Mouse (Mus musculus): ENCODE results near the gene Zic5. TPM values are rescaled to one million over a fixed set of nuclear protein-coding genes. Genes with fewer than 3 reads are reported as not detected.

Zic5 gene
- polyA plus RNA-seq, 1 experiment from 2014 or later: 1.9 TPM

DNA sequence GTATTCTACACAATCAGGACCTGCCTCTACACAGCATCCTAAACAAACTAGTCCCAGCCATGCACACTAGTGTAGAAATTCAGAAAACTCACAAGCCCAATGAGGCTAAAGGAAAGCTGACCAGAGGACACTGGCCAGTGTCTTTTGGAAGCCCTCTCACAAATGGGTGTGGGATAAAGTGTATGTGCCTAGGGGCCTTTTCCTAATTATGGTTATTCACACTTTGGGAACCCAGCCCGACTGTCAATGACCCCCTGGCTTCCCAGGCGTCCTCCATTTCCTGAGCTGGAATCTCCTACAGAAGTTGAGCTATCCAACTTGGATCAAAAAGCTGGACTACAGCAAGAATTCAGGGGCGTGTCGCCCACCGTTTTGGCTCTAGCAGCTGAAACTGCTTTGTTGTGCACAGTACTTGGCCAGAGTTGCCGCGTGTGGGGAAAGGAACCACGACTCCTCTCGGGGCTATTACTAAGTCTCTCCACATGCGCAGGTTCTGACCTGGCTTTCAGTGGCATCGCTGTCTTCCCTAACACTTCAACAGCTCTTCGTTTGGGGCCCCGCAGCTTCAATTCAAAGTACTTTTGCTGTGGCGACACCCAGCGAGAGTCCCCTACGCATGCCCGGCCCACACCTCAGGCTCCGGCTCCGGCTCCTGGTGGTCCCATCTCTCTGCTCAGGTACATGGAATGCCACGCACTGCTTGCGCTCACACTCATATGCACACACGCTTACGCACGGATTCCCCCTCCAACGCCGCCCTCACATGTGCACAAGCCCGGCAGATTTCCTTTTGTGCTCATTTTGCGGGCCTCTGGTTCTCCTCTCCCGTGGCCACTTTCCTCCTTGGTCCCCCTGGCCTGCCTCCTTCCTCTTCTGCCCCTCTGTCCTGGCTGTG is 15.6 kb downstream of the Zic5 start:
- 7% methylated on average over 27 of the region's 29 CpGs for WGBS
- peak overlapping the region; percentile 86 for H3K4me2 ChIP-seq (ENCODE audit: low read depth, low read length)
- ATAC-seq (ENCODE audit: low read depth) (peak; percentile 11; the same call in 1 of the 2 replicates), DNase-seq (ENCODE audit: low spot score) (no peak)
- peak overlapping the region; percentile 46 for H3K4me3 ChIP-seq (ENCODE audit: low read depth, low read length)
- no peaks in the 10 kb centered on the region for H3K36me3 ChIP-seq (ENCODE audit: control insufficient read depth, insufficient read depth, low read length)
- H3K9me3 ChIP-seq (ENCODE audit: control insufficient read depth, low read length): no peaks in the 10 kb centered on the region
- H3K9ac ChIP-seq (ENCODE audit: low read depth, low read length): peak overlapping the region; percentile 60; the same call in 1 of the 2 replicates
- H3K27me3 ChIP-seq (replicated peaks; ENCODE audit: control insufficient read depth, insufficient read depth, low read length): peaks cover 68% of the 10 kb centered on the region
- no peak overlapping the region for H3K27ac ChIP-seq (replicated peaks; ENCODE audit: low read depth, low read length)
- peaks cover 9% of the 10 kb centered on the region; the same call in 1 of the 2 replicates for H3K4me1 ChIP-seq (ENCODE audit: control insufficient read depth, insufficient read depth, low read length)

- Histone ChIP-seq H3K27me3 (replicated peaks; ENCODE audit: control insufficient read depth, insufficient read depth, low read length) (no peaks in the 10 kb centered on the region), H3K9me3 (ENCODE audit: control insufficient read depth, low read length) (no peaks in the 10 kb centered on the region), H3K4me2 (ENCODE audit: low read depth, low read length) (no peak overlapping the region), H3K4me1 (ENCODE audit: control insufficient read depth, insufficient read depth, low read length) (0 out of 2 replicates have a peak, but pooled peaks cover 2% of the 10 kb centered on the region), H3K9ac (ENCODE audit: low read depth, low read length) (no peak overlapping the region), H3K4me3 (ENCODE audit: low read depth, low read length) (no peak overlapping the region), H3K27ac (replicated peaks; ENCODE audit: low read depth, low read length) (no peak overlapping the region), H3K36me3 (ENCODE audit: control insufficient read depth, insufficient read depth, low read length) (no peaks in the 10 kb centered on the region)
- no peak for DNase-seq (ENCODE audit: low spot score)
- 56% methylated on average over 10 of the region's 10 CpGs for WGBS
- no peak for ATAC-seq (ENCODE audit: low read depth)
Observed at GRCm38 (mm10) chr14:122436850-122437249, 28.6 kb downstream of the Zic5 start.

DNA sequence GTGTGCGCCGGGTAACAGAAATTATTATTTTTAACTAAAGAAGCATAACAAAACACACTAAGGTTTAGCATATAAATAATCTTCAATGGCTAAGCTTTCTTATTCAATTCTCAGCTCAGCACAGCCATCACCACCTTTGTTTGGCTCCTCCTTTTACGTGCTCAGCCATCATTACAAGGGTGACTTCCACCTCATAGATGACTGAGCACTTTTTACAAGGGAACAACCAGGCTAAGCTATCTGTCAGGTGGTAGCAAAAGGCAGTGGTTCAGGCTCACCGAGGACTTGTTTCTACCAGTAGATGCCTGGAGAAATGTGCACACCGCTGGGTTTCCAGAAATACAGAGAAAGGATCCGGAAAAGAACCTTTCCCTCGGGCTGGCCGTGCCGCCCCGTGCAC is 31.4 kb downstream of the Zic5 start:
- 93% methylated on average over 10 of the region's 10 CpGs for WGBS
- H3K36me3 ChIP-seq (ENCODE audit: control insufficient read depth, insufficient read depth, low read length): no peaks in the 10 kb centered on the region
- H3K4me1 ChIP-seq (ENCODE audit: control insufficient read depth, insufficient read depth, low read length): no peaks in the 10 kb centered on the region
- no peaks in the 10 kb centered on the region for H3K9me3 ChIP-seq (ENCODE audit: control insufficient read depth, low read length)
- H3K27me3 ChIP-seq (replicated peaks; ENCODE audit: control insufficient read depth, insufficient read depth, low read length): no peaks in the 10 kb centered on the region
- no peak overlapping the region for H3K4me2 ChIP-seq (ENCODE audit: low read depth, low read length)
- ATAC-seq (ENCODE audit: low read depth): no peak
- H3K27ac ChIP-seq (replicated peaks; ENCODE audit: low read depth, low read length): no peak overlapping the region
- no peak overlapping the region for H3K4me3 ChIP-seq (ENCODE audit: low read depth, low read length)
- no peak overlapping the region for H3K9ac ChIP-seq (ENCODE audit: low read depth, low read length)
- DNase-seq (ENCODE audit: low spot score): no peak

DNA sequence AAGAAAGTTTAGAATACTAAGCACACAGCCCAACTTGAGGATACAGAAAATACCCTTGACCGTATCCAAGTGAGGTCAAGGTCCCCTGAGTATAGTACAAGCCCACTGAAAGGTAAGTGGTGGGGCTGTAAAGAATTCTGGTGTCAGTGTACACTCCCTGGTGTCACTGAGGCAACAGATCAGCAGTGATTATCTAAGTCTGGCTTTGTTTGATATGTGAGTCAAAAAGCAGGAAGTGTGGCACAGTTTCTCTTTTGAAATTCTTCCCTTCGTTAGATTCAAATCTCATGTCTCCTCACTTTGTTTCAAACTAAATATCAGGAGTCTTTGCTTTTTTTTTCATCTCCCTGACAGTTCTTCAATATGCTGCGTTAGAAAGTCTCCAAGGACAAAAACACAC is 32.9 kb downstream of the Zic5 start:
- Histone ChIP-seq H3K4me1 (ENCODE audit: control insufficient read depth, insufficient read depth, low read length) (no peaks in the 10 kb centered on the region), H3K27me3 (replicated peaks; ENCODE audit: control insufficient read depth, insufficient read depth, low read length) (no peaks in the 10 kb centered on the region), H3K36me3 (ENCODE audit: control insufficient read depth, insufficient read depth, low read length) (no peaks in the 10 kb centered on the region), H3K4me2 (ENCODE audit: low read depth, low read length) (no peak overlapping the region), H3K4me3 (ENCODE audit: low read depth, low read length) (no peak overlapping the region), H3K9me3 (ENCODE audit: control insufficient read depth, low read length) (no peaks in the 10 kb centered on the region), H3K9ac (ENCODE audit: low read depth, low read length) (no peak overlapping the region), H3K27ac (replicated peaks; ENCODE audit: low read depth, low read length) (no peak overlapping the region)
- ATAC-seq (ENCODE audit: low read depth) (no peak), DNase-seq (ENCODE audit: low spot score) (no peak)
- WGBS: 54% methylated on average over 3 of the region's 3 CpGs

DNA sequence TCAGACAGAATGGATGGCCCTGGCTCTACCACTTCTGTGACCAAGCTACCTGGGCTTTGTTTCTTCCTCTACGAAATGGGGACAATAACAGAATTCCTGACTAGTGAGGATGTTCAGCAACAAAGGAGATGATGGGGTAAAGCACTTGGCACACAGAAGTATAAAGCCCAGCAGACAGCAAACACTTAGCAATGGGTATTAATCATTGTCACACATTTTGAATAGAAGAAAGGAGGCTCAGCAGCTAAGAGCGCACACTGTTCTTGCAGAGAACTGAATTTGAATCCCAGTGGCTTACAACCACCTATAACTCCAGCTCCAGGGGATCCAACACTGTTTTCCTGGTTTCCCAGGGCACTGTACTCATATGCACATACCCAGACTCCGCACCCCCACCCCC is 37.8 kb downstream of the Zic5 start:
- H3K9ac ChIP-seq (ENCODE audit: low read depth, low read length): no peak overlapping the region
- ATAC-seq (ENCODE audit: low read depth) (no peak), DNase-seq (ENCODE audit: low spot score) (no peak)
- H3K27me3 ChIP-seq (replicated peaks; ENCODE audit: control insufficient read depth, insufficient read depth, low read length): no peaks in the 10 kb centered on the region
- H3K27ac ChIP-seq (replicated peaks; ENCODE audit: low read depth, low read length): no peak overlapping the region
- H3K9me3 ChIP-seq (ENCODE audit: control insufficient read depth, low read length): no peaks in the 10 kb centered on the region
- H3K4me2 ChIP-seq (ENCODE audit: low read depth, low read length): no peak overlapping the region
- 0 out of 2 replicates have a peak, but pooled peaks cover 3% of the 10 kb centered on the region for H3K4me1 ChIP-seq (ENCODE audit: control insufficient read depth, insufficient read depth, low read length)
- H3K36me3 ChIP-seq (ENCODE audit: control insufficient read depth, insufficient read depth, low read length): no peaks in the 10 kb centered on the region
- H3K4me3 ChIP-seq (ENCODE audit: low read depth, low read length): no peak overlapping the region
- WGBS: 88% methylated on average over 3 of the region's 3 CpGs

- Histone ChIP-seq H3K9ac (ENCODE audit: low read depth, low read length) (no peak overlapping the region), H3K27me3 (replicated peaks; ENCODE audit: control insufficient read depth, insufficient read depth, low read length) (no peaks in the 10 kb centered on the region), H3K4me3 (ENCODE audit: low read depth, low read length) (no peak overlapping the region), H3K9me3 (ENCODE audit: control insufficient read depth, low read length) (no peaks in the 10 kb centered on the region), H3K36me3 (ENCODE audit: control insufficient read depth, insufficient read depth, low read length) (no peaks in the 10 kb centered on the region), H3K27ac (replicated peaks; ENCODE audit: low read depth, low read length) (no peak overlapping the region), H3K4me1 (ENCODE audit: control insufficient read depth, insufficient read depth, low read length) (0 out of 2 replicates have a peak, but pooled peaks cover 3% of the 10 kb centered on the region), H3K4me2 (ENCODE audit: low read depth, low read length) (no peak overlapping the region)
- DNase-seq (ENCODE audit: low spot score) (peak; percentile 43), ATAC-seq (ENCODE audit: low read depth) (0 out of 2 replicates have a peak, but pooled peaks have one; percentile 4)
- WGBS: 24% methylated on average over 8 of the region's 8 CpGs
Observed at GRCm38 (mm10) chr14:122427204-122427560, 38.3 kb downstream of the Zic5 start.

DNA sequence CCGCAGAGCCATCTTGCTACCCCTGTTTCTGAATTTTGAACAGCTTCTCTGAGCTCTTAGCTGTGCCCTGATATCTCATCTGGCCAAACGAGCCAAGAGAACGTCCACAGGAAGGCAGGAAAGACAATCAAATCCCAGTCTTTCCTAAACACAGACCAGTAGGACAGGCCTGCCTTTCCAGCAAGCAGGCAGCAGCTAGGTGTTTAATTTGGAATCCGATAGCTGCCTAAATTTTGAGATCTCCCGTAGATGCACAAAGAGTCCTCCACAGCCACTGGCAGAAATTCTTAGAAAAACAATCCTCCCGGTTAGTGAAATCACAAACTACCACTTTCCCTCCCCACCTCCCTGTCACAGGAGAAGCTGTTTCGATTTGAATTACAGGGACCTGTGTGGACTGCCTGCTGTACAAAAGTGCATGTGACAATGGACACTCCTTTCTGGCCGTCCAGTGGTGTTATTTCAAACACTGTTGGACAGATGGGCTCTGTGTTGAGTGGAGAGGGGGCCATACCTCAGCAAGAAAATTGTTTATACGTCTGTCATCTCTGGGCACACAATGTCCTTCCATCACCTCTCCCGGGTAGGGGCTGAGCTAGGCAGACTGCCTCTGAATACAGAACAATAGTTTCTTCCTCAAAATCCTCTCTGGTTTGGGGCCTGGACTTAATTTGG is 38.8 kb downstream of the Zic5 start:
- no peak overlapping the region for H3K27ac ChIP-seq (replicated peaks; ENCODE audit: low read depth, low read length)
- 28% methylated on average over 10 of the region's 10 CpGs for WGBS
- ATAC-seq (ENCODE audit: low read depth): peak; percentile 26; the same call in 1 of the 2 replicates
- H3K4me2 ChIP-seq (ENCODE audit: low read depth, low read length): no peak overlapping the region
- H3K9ac ChIP-seq (ENCODE audit: low read depth, low read length): no peak overlapping the region
- H3K36me3 ChIP-seq (ENCODE audit: control insufficient read depth, insufficient read depth, low read length): no peaks in the 10 kb centered on the region
- no peaks in the 10 kb centered on the region for H3K27me3 ChIP-seq (replicated peaks; ENCODE audit: control insufficient read depth, insufficient read depth, low read length)
- 0 out of 2 replicates have a peak, but pooled peaks cover 3% of the 10 kb centered on the region for H3K4me1 ChIP-seq (ENCODE audit: control insufficient read depth, insufficient read depth, low read length)
- no peak overlapping the region for H3K4me3 ChIP-seq (ENCODE audit: low read depth, low read length)
- no peaks in the 10 kb centered on the region for H3K9me3 ChIP-seq (ENCODE audit: control insufficient read depth, low read length)
- no peak for DNase-seq (ENCODE audit: low spot score)

- DNase-seq (ENCODE audit: low spot score) (peak; percentile 60), ATAC-seq (ENCODE audit: low read depth) (no peak)
- Histone ChIP-seq H3K4me1 (ENCODE audit: control insufficient read depth, insufficient read depth, low read length) (0 out of 2 replicates have a peak, but pooled peaks cover 3% of the 10 kb centered on the region), H3K9me3 (ENCODE audit: control insufficient read depth, low read length) (no peaks in the 10 kb centered on the region), H3K27me3 (replicated peaks; ENCODE audit: control insufficient read depth, insufficient read depth, low read length) (no peaks in the 10 kb centered on the region), H3K9ac (ENCODE audit: low read depth, low read length) (no peak overlapping the region), H3K4me3 (ENCODE audit: low read depth, low read length) (no peak overlapping the region), H3K4me2 (ENCODE audit: low read depth, low read length) (no peak overlapping the region), H3K27ac (replicated peaks; ENCODE audit: low read depth, low read length) (no peak overlapping the region), H3K36me3 (ENCODE audit: control insufficient read depth, insufficient read depth, low read length) (no peaks in the 10 kb centered on the region)
- WGBS: 50% methylated on average over 3 of the region's 3 CpGs
Observed at GRCm38 (mm10) chr14:122424441-122424840, 41.0 kb downstream of the Zic5 start.
